Mouse (Mus musculus): ENCODE data around the gene Zfp385a. TPM values are rescaled to one million over a fixed set of nuclear protein-coding genes. Genes with fewer than 3 reads are reported as not detected.

Gene Zfp385a
- total and polyA plus RNA-seq, 3 experiments = 1.2 to 59.9 (median 2.7) TPM

DNA sequence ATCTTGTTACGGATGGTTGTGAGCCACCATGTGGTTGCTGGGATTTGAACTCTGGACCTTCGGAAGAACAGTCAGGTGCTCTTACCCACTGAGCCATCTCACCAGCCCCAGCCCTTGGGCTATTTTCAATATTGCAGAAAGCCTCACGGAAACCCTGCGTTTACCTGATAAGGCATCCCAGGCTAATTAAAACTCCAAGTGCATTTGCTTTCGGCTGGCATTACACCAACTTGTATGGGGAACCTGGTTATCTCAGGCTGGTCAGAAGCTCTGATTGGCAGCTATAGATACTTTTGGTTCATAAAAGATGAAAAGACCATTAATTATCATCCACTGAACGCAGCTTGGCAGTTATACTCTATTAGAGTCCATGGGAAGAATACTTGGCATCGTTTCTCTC lies 22.4 kb upstream of the Zfp385a start:
- H3K4me3 ChIP-seq (replicated peaks in 1 of 3; ENCODE audit: low read depth in 2 of 3, low read length in 2 of 3, poor library complexity in 1 of 3) = no peak overlapping the region
- no peaks in the 10 kb centered on the region for H3K9me3 ChIP-seq (replicated peaks; ENCODE audit: low read length)
- peaks cover 18 to 59% of the 10 kb centered on the region in 2 experiments for H3K4me1 ChIP-seq (ENCODE audit: control insufficient read depth in 1 of 2, insufficient read depth in 2 of 2)
- H3K9ac ChIP-seq (ENCODE audit: insufficient read depth, low read depth) = no peak overlapping the region
- no peaks in the 10 kb centered on the region for H3K27me3 ChIP-seq (replicated peaks)
- no peak overlapping the region for H3K27ac ChIP-seq (ENCODE audit: insufficient read depth, low read depth)
- dilution Hi-C loops (cut with MboI; ENCODE audit: extremely low pct_ligation_motif_present, extremely low pct_unique_long_range_greater_than_20kb, low sequenced_read_pairs) = no loop called here
- no peak for DNase-seq (ENCODE audit: extremely low read depth)
- no peaks in the 10 kb centered on the region for H3K79me2 ChIP-seq (replicated peaks; ENCODE audit: control insufficient read depth, extremely low read depth, insufficient read depth, poor library complexity, severe bottlenecking)
- TF ChIP-seq MAX (IDR thresholded peaks at IDR 0.05; ENCODE audit: low read length) (no peak), RAD21 (IDR thresholded peaks at IDR 0.05; ENCODE audit: low read depth, low read length) (no peak), KAT2A (IDR thresholded peaks at IDR 0.05; ENCODE audit: insufficient replicate concordance, low read length) (no peak), ZMIZ1 (IDR thresholded peaks at IDR 0.05; ENCODE audit: low read depth, low read length) (no peak), PAX5 (IDR thresholded peaks at IDR 0.05; ENCODE audit: low read length) (no peak), ZNF384 (IDR thresholded peaks at IDR 0.05; ENCODE audit: low read depth, low read length) (no peak), SMC3 (IDR thresholded peaks at IDR 0.05; ENCODE audit: low read depth, low read length) (no peak), TBP (conservative IDR thresholded peaks at IDR 0.05; ENCODE audit: low read depth, low read length) (no peak), CHD1 (IDR thresholded peaks at IDR 0.05; ENCODE audit: low read depth, low read length) (no peak), BHLHE40 (IDR thresholded peaks at IDR 0.05; ENCODE audit: low read depth, low read length) (no peak), ETS1 (conservative IDR thresholded peaks at IDR 0.05; ENCODE audit: low read depth, low read length) (no peak), POLR2A (IDR thresholded peaks at IDR 0.05; ENCODE audit: low read depth, low read length) (no peak), UBTF (IDR thresholded peaks at IDR 0.05; ENCODE audit: low read depth, low read length) (no peak), CTCF (conservative IDR thresholded peaks at IDR 0.05 in 1 of 2, IDR thresholded peaks at IDR 0.05 in 1 of 2; ENCODE audit: low read depth in 2 of 2, low read length in 2 of 2) (no peak), ZKSCAN1 (IDR thresholded peaks at IDR 0.05; ENCODE audit: borderline replicate concordance, low read depth, low read length) (no peak), TCF12 (IDR thresholded peaks at IDR 0.05; ENCODE audit: low read depth, low read length) (no peak), E2F4 (IDR thresholded peaks at IDR 0.05; ENCODE audit: insufficient replicate concordance, low read depth, low read length) (no peak), MAZ (IDR thresholded peaks at IDR 0.05; ENCODE audit: low read depth, low read length) (no peak), NELFE (IDR thresholded peaks at IDR 0.05; ENCODE audit: low read depth, low read length) (no peak), GABPA (IDR thresholded peaks at IDR 0.05; ENCODE audit: insufficient replicate concordance, low read depth, low read length) (no peak)
- H3K36me3 ChIP-seq (replicated peaks in 1 of 2; ENCODE audit: control insufficient read depth in 1 of 2, insufficient read depth in 1 of 2, low read length in 1 of 2) = no peaks in the 10 kb centered on the region
- H3K4me2 ChIP-seq (ENCODE audit: insufficient read depth, low read depth, poor library complexity, severe bottlenecking) = no peak overlapping the region
- in situ Hi-C loops (cut with MboI; ENCODE audit: low pct_ligation_motif_present, low pct_unique_long_range_greater_than_20kb, low sequenced_read_pairs) = no loop called here

- TF ChIP-seq GABPA (IDR thresholded peaks at IDR 0.05; ENCODE audit: insufficient replicate concordance, low read depth, low read length) = no peak
- TF ChIP-seq ETS1 (conservative IDR thresholded peaks at IDR 0.05; ENCODE audit: low read depth, low read length) = 0 out of 2 replicates have a peak, but pooled peaks have one; percentile 6
- TF ChIP-seq CHD1 (IDR thresholded peaks at IDR 0.05; ENCODE audit: low read depth, low read length) = no peak
- TF ChIP-seq EP300 (IDR thresholded peaks at IDR 0.05; ENCODE audit: low read length) = peak; percentile 76
- peak; percentile 53 for TF ChIP-seq ELF1 (IDR thresholded peaks at IDR 0.05; ENCODE audit: low read depth, low read length)
- TF ChIP-seq IRF4 (IDR thresholded peaks at IDR 0.05; ENCODE audit: low read depth, low read length) = peak; percentile 88
- peak; percentile 26; the same call in 1 of the 2 replicates for TF ChIP-seq BHLHE40 (IDR thresholded peaks at IDR 0.05; ENCODE audit: low read depth, low read length)
- peak; percentile 34; the same call in 1 of the 2 replicates for TF ChIP-seq MXI1 (IDR thresholded peaks at IDR 0.05; ENCODE audit: low read depth, low read length)
- TF ChIP-seq MEF2A (IDR thresholded peaks at IDR 0.05; ENCODE audit: borderline replicate concordance, low read depth, low read length) = peak; percentile 49; the same call in 1 of the 2 replicates
- dilution Hi-C loops (cut with MboI; ENCODE audit: extremely low pct_ligation_motif_present, extremely low pct_unique_long_range_greater_than_20kb, low sequenced_read_pairs) (no loop called here), in situ Hi-C loops (cut with MboI; ENCODE audit: low pct_ligation_motif_present, low pct_unique_long_range_greater_than_20kb, low sequenced_read_pairs) (no loop called here)
- no peaks in the 10 kb centered on the region for H3K27me3 ChIP-seq (replicated peaks)
- H3K9me3 ChIP-seq (replicated peaks; ENCODE audit: low read length) = no peaks in the 10 kb centered on the region
- H3K9ac ChIP-seq (ENCODE audit: insufficient read depth, low read depth) = no peak overlapping the region
- no peak overlapping the region for H3K4me3 ChIP-seq (replicated peaks in 1 of 3; ENCODE audit: low read depth in 2 of 3, low read length in 2 of 3, poor library complexity in 1 of 3)
- peak; percentile 52 for DNase-seq (ENCODE audit: extremely low read depth)
- no peak overlapping the region; the same call in 1 of the 2 replicates for H3K4me2 ChIP-seq (ENCODE audit: insufficient read depth, low read depth, poor library complexity, severe bottlenecking)
- no peaks in the 10 kb centered on the region for H3K36me3 ChIP-seq (replicated peaks in 1 of 2; ENCODE audit: control insufficient read depth in 1 of 2, insufficient read depth in 1 of 2, low read length in 1 of 2)
- peaks cover 22 to 68% of the 10 kb centered on the region in 2 experiments for H3K4me1 ChIP-seq (ENCODE audit: control insufficient read depth in 1 of 2, insufficient read depth in 2 of 2)
- H3K27ac ChIP-seq (ENCODE audit: insufficient read depth, low read depth) = no peak overlapping the region
- no peaks in the 10 kb centered on the region for H3K79me2 ChIP-seq (replicated peaks; ENCODE audit: control insufficient read depth, extremely low read depth, insufficient read depth, poor library complexity, severe bottlenecking)
Observed at GRCm38 (mm10) chr15:103361269-103361668, 21.4 kb upstream of the Zfp385a start.

All from CH12.LX (cell line).